In the genomic region with DNA sequence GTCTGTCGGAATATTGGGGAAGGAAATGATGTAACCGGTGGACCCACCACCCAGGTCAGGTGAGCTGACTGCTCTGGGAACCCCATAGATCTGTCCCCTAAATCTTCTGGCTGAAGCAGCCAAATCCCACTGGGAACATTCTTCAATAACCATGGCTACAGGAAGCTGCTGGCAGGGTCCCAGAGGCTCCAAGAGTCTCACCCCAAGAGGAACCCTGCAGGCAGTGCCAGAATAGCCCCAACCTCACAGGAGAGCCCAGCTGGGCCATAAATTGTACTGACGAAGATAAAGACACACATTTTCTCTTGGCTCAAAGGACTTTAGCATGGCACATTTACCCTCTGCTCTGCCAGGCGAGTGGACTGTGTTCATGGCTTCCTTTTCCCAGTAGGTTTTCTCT, we compare ENCODE assay signal across 10 mouse cellular contexts.
DNase-seq lines count a peak whose midpoint lies in the region; ATAC-seq lines count a peak whose summit lies in the region.
"Had no signal": no experiment of that assay in that cellular context is flagged by ENCODE, and none has a peak within 500 bp of the region (broad histone marks: within the 10 kb centered on the region; RNA-seq: fewer than 3 reads in every experiment).

No protein-coding gene starts in this region.

- no peaks in the 10 kb centered on the region for H3K36me3 ChIP-seq in heart, embryonic 15.5 days
- no peaks in the 10 kb centered on the region for H3K36me3 ChIP-seq in midbrain, embryonic 14.5 days (ENCODE audit: control insufficient read depth, insufficient read depth, low read length)
- no peaks in the 10 kb centered on the region for H3K36me3 ChIP-seq in midbrain, embryonic 10.5 days

- no peaks in the 10 kb centered on the region for H3K27me3 ChIP-seq in heart, embryonic 15.5 days
- H3K27me3 ChIP-seq in midbrain, embryonic 14.5 days (ENCODE audit: control insufficient read depth, insufficient read depth, low read length): no peaks in the 10 kb centered on the region
- no peaks in the 10 kb centered on the region for H3K27me3 ChIP-seq in midbrain, embryonic 10.5 days (ENCODE audit: low read depth, poor library complexity, severe bottlenecking)

- no peaks in the 10 kb centered on the region for H3K9me3 ChIP-seq in heart, embryonic 15.5 days (replicated peaks)
- H3K9me3 ChIP-seq in midbrain, embryonic 14.5 days (ENCODE audit: control insufficient read depth, low read length): no peaks in the 10 kb centered on the region
- H3K9me3 ChIP-seq in midbrain, embryonic 10.5 days (replicated peaks): no peaks in the 10 kb centered on the region

- no peak overlapping the region for H3K4me3 ChIP-seq in heart, embryonic 15.5 days
- no peak overlapping the region for H3K4me3 ChIP-seq in midbrain, embryonic 14.5 days (replicated peaks; ENCODE audit: low read depth, low read length)
- H3K4me3 ChIP-seq in midbrain, embryonic 10.5 days: no peak overlapping the region

- H3K27ac ChIP-seq in heart, embryonic 15.5 days: peak overlapping the region; percentile 39
- H3K27ac ChIP-seq in midbrain, embryonic 14.5 days (replicated peaks; ENCODE audit: low read depth, low read length): no peak overlapping the region
- no peak overlapping the region for H3K27ac ChIP-seq in midbrain, embryonic 10.5 days (replicated peaks)

- H3K9ac ChIP-seq in heart, embryonic 15.5 days: no peak overlapping the region
- no peak overlapping the region for H3K9ac ChIP-seq in midbrain, embryonic 14.5 days (replicated peaks; ENCODE audit: low read length)

- no peak for ATAC-seq in heart, embryonic 15.5 days (replicated peaks; ENCODE audit: insufficient number of reproducible peaks, insufficient read depth, low FRiP score, low read depth)
- no peak for ATAC-seq in midbrain, embryonic 14.5 days (ENCODE audit: low FRiP score, low TSS enrichment)

- 72% methylated on average over 4 of the region's 4 CpGs for WGBS in heart, embryonic 15.5 days
- 77% methylated on average over 4 of the region's 4 CpGs for WGBS in midbrain, embryonic 14.5 days
- 92% methylated on average over 4 of the region's 4 CpGs for WGBS in midbrain, embryonic 10.5 days

- no peak for DNase-seq in heart, adult 9 months (ENCODE audit: low spot score in 2 of 2)
- DNase-seq in midbrain, embryonic 14.5 days: peak; percentile 34
- DNase-seq in midbrain, embryonic 10.5 days (ENCODE audit: low spot score): no peak
- peak; percentile 32 to 50 for DNase-seq in cerebellum, postnatal 14 days
- peak; percentile 49 to 73 for DNase-seq in kidney, postnatal 36 days
- no peak for DNase-seq in thymus, postnatal 4 days
- DNase-seq in frontal cortex, postnatal 36 days (ENCODE audit: low spot score in 2 of 2): no peak
- DNase-seq: heart, postnatal 36 days; liver had no signal

- no peak overlapping the region for H3K4me2 ChIP-seq in heart, embryonic 15.5 days
- no peak overlapping the region for H3K4me2 ChIP-seq in midbrain, embryonic 14.5 days (ENCODE audit: low read length)

- peaks cover 29% of the 10 kb centered on the region for H3K4me1 ChIP-seq in heart, embryonic 15.5 days (replicated peaks)
- H3K4me1 ChIP-seq in midbrain, embryonic 14.5 days (ENCODE audit: control insufficient read depth, insufficient read depth, low read length): peaks cover 4% of the 10 kb centered on the region; the same call in 1 of the 2 replicates
- no peaks in the 10 kb centered on the region for H3K4me1 ChIP-seq in midbrain, embryonic 10.5 days

Comparison
In these comparisons a context has a peak if more than half of its experiments do, and no peak if none do; other contexts are left out.
1. DNase-seq: peak in midbrain, embryonic 14.5 days (single experiment), cerebellum, postnatal 14 days (2 of 2) and kidney, postnatal 36 days (2 of 2); none in heart, adult 9 months (0 of 2), midbrain, embryonic 10.5 days (single experiment), thymus, postnatal 4 days (single experiment) and frontal cortex, postnatal 36 days (0 of 2).